Mouse (Mus musculus): ENCODE measurements around the gene Prkd2.

Prkd2 gene

GRCm38 (mm10) chr7:16916342-16917265 lies 73.9 kb downstream of the Prkd2 start:
- DNase-seq (ENCODE audit: low spot score in 2 of 2) = peak; percentile 4 to 22

DNA sequence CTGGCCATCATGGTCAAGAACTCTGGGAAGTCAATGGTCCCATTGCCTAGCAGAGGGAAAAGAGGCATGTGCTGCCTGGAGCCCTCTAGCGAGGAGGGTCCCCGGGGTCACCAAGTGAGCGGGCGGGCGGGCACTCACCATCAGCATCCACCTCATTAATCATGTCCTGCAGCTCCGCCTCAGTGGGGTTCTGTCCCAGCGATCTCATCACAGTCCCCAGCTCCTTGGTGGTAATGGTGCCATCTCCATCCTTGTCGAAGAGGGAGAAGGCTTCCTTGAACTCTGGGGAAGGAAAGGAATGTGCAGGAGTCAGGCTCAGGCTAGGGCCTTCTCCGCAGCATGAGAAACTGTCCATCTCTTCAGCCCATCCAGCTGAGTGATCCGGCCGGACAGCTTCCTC lies 74.7 kb downstream of the Prkd2 start:
- no peak for DNase-seq (ENCODE audit: low spot score in 2 of 2)

- DNase-seq (ENCODE audit: low spot score in 2 of 2) = no peak
Observed at GRCm38 (mm10) chr7:16918014-16918413, 75.3 kb downstream of the Prkd2 start.

- no peak for DNase-seq (ENCODE audit: low spot score in 2 of 2)
Observed at GRCm38 (mm10) chr7:16918670-16919069, 76.0 kb downstream of the Prkd2 start.

GRCm38 (mm10) chr7:16919395-16920149 lies 76.9 kb downstream of the Prkd2 start:
- peak in 1 of 2 experiments; percentile 65 for DNase-seq (ENCODE audit: low spot score in 2 of 2)

Measured in spleen, postnatal 10 days (tissue).